Mouse (Mus musculus) left cerebral cortex, adult 8-10 months (tissue): Measurements from ENCODE around the gene Irak4. TPM values are rescaled to one million over a fixed set of nuclear protein-coding genes. Genes with fewer than 3 reads are reported as not detected.

Source experiments
- DNase-seq, 2 experiments: peaks; one replicate each; pipeline ENCODE4 v3.0.0; 2022; ENCODE audit warnings: low spot score in 2 of 2
- total RNA-seq, 4 experiments: library from RNA; stranded (reverse); gene quantifications; 2 replicates each; pipeline ENCODE4 v1.2.4; 2022

Gene Irak4
- total RNA-seq, 4 experiments from 2014 or later, result 2.2 to 2.8 (median 2.5) TPM

DNA sequence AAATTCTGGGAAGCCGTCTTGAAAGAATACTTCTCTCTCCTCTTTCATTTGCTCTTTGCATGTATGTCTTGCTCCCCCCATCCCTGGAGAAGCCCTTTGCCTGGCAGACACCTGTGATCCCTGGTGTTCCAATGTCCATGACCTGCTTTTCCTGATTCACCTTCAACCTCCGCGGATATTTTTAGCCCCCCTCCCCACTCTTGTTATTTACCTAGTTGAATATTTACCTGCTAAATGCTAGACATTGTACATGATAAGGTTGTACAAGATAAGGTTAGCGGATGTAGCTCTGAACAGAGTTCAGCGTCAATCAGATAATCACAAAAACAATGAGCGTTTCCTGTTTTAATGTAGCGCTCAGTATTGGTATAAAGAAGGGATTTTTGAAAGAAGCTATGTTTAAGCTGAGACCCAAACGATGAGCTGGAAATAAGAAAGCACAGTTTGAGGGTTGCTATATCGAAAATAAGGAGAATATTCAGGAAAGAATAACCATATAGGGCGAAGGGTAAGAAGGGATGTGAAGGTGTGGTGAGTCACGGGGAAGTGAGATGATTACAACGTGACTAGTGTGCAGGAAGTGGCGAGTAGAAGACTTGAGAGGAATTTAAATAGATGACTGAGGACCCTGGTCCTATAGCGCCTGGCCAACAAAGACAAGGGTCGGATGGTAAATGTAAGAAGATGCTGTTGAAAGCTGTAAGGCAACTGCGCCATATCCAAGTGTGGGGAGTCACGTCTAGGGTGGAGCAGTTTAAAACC lies 15.6 kb downstream of the Irak4 start:
- DNase-seq, result no peak

DNA sequence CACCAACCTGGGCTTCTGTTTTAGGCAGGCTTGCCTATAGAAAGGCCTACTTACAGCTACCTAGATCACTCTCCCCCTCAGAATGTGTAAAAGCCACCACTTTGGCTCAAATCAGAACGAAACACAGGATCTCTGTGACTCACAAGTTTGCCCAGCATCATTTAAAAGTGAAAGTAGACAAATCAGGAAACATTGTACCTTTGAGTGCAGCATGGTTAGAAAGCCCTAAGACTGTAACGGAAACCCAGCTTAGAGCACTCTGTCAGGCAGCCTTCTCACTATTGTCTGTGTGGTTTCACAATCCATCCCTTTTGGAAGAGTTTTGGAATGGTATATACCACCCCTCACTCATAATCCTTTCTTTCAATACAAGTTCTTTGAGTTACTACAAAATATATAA lies 21.5 kb downstream of the Irak4 start:
- DNase-seq, result no peak

DNA sequence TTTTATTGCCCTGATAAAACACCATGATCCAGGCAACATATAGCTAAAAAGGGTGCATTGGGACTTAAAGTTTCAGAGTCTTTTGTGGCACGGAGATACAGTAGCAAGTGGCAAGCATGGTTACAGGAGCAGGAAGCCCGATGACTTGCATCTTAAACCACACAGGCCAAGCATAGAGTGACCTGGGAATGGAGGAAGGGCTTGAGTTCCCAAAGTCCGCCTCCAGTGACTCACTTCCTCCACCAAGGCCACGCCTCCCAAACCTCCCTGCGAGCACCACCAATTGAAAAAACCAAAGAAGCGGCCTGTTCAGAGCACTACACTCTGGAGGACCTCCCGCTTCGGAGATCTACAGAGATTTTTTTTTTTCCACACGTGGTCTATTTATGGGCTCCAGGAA lies 22.4 kb downstream of the Irak4 start:
- DNase-seq, result no peak

DNA sequence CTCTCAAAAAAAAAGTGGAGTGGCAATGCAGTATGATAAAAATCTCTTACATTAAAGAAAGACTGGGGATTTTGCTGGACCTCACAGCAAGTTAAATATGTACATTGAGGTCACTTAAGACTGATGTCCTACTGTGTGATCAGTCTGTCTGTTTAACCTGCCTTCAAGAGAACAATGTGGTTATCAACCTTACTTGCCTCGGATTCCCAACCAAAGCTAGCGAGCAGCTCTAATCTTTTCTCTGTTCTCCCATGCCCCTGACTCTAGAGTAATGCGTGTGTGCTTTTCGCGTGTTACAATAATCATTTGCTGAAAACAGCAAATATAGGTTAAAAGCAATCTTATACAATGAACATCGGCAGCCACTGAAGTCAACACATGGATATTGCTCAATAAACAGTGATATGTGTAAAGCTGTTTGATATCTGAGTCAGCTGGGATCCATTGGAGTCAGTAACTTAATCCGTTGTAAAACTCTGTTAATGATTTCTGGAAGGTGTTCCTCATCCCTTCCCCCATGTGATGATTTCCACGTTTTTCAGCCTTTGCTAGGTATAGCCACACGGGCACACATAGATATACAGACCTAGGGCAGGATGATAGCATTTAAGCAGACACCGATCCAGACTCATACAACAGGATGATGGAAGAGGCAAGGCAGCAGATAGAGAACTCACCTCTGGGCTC lies 25.2 kb downstream of the Irak4 start:
- no peak for DNase-seq

DNA sequence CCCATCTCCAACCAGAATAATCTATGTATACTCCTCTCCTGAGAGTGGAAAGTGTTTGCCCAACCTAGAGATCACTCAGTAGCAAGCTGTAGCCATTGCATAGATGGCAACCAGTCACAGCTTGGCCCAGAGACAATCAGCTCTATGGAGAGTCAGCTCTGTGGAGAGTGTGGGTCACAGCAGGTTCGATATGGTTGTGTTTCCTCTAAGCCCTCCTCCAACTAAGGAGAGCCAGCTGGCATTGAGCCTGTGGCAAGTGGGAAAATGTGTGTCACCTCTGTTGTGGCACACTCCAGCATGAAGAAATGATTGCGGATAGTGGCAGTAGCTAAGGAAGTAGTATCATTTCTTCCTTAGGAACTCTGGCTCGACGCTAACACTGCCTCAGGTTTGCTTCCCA lies 28.1 kb downstream of the Irak4 start:
- no peak for DNase-seq

DNA sequence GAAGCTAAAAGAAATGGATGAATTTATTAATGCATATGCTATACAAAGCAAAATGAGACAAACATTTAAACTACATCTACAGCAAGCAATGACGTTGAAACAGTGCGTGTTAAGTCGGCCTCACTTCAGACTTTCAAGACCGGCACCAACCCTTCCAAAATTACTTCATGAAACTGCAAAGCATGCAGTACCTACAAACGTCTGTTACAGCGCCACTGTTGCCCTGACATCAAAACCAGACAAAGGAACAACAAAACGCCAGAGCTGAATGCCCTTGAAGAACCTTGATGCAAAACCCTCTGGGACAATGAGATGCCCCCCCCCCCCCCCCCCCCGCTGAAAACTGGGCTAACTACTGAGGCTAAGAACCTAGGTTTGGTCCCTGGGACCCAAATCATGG lies 29.3 kb downstream of the Irak4 start:
- DNase-seq, result no peak

DNA sequence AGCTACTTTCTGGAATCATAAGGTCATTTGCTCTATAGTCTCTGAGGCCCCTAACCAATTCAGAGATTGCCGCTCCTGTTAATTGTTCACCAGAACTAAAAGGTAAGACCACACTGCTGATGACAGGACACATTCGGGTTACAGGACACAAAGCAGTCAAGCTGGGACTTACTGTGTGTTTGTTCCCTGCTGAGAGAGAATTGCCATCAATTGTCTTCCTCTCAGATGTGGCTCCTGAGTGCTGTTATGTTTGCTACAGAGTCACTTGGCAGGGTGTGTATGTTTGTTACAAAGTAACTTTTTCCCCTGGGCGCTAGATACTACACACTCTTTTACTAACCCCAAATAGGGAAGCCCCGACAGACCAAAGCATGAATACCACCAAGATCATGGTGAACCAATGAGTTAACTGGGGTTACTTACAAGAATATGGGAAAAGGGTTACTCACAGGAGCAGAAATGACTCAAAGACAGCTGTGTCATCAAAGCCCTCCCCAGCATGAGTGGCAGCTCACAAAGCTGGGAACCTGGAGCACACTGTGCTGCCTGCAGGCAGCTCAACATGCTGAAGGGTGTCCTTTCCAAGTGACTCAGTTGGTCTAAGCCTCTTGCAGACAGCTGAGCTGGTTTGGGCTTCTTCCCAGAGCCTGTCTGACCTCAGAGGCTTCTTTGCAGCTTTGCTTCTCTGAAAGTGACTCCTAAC lies 31.3 kb downstream of the Irak4 start:
- no peak for DNase-seq

DNA sequence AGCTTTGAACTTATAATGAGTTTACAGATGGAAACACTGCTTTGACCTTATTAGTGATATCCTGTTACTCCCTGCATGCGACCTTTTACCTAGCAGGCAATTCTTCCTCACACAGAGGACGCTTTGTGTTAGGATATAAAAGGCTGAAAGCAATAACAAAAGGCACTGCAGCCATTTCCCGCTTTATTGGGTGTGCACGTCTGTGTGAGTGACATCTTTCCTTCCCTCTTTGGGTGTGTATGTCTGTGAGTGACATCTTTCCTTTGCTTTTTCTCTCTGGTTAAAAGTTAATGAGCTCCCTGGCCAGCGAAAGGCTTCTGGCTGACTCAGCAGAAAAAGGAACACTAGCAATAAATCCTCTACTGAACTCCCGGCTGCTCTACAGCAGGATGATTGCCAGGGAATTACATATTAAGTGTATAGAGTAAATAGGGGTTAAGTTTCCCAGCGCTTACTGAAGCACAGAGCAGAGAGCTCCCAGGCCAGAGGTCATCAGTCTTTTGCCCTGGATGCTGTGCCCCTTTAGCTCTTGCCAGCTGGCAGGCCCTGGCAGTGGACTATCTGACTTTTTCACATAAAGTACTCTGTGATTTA lies 38.7 kb downstream of the Irak4 start:
- DNase-seq, result no peak

DNA sequence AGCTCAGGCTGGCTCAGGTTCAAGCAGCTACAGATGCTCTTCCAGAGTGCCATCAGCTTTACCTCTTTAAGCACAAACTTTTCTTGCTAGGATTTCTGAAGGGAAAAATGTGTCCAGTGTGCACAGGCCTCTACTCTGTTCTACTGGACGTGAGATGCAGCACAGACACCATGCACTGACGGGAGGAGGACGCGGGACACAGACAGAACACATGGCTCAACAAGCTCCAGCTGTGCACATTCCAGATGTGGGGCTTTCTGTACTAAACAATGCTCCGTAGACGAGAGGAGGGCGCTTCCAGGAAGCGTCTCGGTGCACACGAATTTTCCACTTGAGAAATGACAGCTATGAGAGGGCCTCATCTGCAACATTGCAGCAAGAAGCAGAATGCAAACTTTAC lies 39.7 kb downstream of the Irak4 start:
- DNase-seq, result no peak

DNA sequence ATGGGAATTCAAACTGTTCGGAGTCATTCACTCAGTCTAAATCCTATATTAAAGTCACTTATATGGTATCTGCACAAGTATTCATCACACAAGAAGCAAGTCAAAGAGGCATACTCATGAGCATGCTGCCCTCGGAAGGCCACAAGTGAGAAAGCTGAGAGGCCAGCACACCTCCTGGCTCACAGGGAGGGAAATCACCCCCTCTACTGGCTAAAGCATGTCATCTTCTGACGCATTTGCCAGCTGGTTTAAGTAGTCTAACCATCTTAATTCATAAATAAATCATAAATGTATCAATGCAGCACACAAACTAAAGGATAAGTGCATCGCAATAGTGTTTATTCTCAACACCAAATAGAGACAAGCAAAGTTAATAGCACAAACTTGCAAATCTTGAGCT lies 41.3 kb downstream of the Irak4 start:
- DNase-seq, result no peak

DNA sequence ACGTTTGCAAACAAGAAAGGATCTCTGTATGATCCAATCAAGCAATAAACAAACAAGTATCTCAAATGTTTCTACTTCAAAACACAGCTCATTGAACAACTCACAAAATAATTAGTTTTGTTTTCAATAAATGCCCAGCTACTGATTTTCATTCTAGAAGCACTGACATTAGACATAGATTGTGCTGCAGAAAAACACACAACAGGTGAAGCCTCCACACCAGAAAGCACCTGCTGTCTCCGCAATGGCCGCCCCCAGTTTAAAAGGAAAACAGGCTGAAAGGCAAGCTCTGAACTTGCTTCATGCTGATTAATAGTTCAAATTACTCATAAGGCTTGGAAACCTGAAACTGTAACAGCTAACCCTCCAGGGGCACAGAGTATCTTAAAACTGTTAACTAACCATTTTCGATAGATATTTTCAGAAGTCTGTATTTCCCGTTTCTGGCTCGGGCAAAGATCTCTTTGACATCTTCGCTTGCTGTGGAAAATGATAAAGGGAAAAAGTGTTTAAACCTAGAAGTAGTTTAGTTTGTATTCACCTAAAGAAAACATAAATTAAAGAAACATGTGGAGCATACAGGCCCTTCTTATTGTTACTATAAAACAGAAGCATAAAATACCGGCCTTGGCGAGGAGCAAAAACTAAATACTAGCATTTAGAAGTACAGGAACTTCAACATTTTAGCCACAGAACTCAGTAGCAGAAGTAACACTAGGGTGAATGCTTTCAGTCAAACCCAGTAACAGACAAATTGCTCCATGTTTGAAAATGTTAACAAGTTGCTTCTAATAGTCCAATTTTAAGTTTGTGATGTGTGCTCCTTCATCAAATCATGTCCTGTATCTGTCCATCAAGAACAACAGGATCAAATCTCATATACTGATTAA lies 44.6 kb downstream of the Irak4 start:
- DNase-seq, result no peak

DNA sequence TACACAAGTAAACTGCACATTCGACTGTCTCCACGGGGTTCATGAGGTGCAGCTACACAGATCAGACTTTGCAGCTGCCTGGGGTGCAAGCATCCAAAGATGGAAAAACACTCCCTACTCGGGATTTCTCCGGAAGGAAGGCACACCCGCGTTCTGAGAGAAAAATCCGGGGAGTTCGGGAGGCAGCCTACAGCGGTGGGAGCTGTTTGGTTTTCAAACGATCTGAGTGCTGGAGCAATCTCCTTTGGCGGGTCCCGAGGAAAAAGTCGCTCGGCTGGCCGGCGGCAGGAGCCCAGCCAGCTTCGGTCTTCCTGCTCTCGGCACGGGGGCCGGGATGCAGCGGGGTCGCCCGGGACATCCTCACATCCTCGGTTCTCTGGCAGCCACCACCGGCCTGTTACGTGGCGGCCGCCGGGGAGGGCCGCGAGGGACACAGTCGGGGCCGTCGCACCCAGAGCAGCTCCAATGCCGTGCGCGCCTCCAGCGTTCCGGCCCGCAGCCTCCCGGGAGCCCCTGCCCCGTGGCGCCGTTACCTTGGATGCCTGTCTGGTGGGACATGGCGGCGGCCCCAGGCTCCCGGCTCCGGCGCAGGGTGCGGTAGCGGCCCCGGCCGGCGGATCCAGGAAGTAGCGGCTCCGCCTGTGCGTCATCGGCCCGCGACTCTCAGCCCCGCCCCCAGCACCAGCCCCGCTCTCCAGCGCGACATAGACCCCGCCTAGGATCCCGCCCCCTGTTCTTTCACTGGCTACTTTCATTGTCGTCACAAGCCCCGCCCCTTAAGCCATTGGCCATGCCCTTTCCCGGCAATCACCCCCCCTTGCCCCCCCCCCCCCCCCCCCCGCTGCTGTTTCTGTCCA lies 46.0 kb downstream of the Irak4 start, which contains the start of gene Twf1:
Gene Twf1 (minus strand): TSS at position 671 of the 857 bp plus-strand sequence.
- DNase-seq, result peak; percentile 90 to 96

DNA sequence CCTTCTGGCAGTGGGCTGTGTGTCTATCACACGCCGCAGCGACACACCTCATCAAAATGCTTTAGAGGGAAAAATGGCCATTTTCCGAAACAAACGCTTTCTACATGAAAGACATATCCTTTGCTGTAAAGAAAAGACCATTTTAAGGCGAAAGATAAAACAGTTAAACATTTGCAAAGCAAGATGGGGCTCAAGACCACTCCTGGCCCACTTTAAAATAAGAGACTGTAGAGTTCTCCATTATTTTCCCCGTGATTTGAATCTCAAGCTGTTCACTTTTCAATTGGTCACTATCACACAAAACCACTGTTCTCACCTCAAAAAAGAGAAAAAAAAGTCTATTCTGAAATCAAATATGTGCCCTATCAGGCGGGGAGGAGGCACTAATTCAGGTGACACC lies 46.6 kb downstream of the Irak4 start:
- DNase-seq, result no peak

DNA sequence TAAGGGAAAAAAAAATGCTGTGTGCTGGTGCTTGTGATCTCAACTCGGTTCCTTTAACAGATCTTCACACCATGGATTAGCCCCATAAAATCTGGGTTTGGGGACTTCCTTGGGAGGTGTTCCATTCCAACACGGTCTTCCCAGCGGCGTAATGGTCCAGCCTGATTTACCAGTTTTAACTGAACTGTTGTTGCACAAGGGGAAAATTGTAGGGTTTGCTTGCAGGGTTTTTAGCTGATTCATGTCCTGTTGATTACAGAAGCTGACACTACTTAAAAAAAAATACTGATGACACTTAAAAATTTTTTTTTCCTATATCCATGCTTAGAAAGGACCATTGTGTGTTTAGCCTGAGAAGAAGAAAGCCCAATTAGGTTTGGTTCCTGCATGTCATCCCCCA lies 47.9 kb downstream of the Irak4 start:
- DNase-seq, result no peak

DNA sequence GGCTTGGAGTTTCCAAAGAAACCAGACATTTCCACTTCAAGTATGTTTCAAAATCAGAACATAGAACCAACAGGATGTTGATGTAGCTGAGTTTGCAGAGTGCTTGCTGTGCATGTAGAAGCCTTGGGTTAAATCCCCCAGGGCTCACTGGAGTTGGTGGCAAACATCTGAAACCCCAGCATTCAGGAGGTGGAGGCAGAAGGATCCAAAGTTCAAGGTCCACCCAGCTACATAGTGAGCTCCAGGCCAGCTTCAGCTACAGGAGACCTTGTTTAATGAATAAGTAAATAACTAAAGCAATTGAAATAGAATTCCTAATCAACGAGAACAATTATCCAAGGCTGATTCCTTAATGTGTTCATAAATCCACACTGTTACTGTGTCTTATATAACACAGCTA lies 50.1 kb downstream of the Irak4 start:
- no peak for DNase-seq

DNA sequence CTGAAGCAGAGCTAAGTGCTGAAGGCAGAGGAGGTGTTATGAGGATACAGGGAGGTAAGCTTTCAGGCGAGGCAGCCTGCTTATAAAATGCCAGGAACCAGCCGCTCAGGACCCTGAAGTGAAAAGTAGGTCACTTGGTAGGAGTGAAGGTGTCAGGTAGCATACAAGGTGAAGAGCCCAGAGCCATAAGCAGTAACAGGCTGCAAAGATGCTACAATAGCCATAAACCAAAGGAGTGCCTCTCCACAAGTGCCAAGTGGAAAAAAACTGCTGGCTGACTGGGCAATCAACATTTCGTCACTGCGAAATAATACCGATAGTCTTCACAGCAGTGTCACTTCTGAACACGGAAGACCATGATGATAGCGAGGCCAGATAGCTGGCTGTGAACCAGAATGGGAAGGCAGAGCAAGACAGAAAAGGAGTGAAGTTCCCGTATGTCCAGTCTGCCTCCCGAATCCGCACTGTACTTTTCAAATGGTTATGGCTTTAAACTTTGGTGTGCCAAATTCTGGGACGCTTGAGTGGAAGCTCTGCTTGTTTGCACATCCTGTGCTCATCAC lies 56.8 kb downstream of the Irak4 start:
- no peak for DNase-seq

DNA sequence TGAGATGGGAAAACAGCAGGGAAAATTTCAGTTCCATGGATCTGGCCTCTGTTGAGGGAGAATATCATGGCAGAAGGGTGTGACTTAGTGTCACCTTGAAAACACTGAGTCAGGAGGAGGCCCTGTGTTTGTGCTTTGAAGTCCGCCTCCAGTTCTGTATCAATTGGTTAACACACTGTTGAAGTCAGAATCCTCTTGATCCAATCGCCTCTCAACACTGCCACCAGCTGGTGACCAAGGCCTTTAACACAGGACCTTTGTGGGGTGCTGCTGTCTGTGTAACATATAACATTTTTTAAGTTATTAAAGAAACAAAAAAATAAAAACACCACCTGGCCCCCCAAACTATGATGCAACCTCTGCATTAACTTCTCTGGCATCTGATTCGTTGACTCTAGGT lies 57.9 kb downstream of the Irak4 start:
- DNase-seq, result no peak

DNA sequence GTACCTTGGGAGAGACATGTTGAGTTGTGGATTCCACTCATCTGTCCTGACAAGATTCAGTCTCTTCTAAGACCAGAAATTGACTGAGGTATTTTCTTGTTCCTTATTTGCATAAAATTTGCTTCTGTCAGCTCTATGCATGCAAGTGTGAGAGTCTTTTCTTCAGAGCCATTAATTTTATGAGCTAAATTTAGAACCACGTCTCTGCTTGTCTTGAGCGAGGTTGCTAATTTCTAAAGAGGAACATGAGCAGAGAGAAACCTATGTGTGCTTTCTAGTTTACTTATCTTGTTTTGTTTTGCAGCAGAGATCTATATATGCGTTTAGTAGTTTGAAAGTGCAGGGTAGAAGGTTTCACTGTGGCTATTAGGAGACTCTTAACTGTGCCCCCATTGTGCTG lies 59.0 kb downstream of the Irak4 start:
- no peak for DNase-seq

DNA sequence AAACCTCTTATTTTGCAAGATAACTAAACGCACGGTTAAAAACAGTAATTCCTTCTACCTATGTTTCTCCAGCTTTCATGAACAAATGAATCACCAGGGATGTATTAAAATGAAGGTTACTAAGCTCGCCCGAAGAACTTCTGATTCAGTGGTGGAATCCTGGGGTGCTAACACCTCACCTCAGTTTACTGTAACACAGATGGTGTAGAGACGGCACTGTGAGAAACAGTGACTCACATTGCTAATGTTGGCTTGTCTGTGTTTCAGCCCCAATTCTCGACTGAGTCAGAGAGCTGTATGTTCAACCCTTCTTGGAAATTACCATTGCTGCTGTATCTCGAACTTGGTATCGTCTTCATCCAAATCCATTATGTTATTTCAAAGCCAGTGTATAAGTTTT lies 64.3 kb downstream of the Irak4 start:
- DNase-seq, result peak in 1 of 2 experiments; percentile 51

DNA sequence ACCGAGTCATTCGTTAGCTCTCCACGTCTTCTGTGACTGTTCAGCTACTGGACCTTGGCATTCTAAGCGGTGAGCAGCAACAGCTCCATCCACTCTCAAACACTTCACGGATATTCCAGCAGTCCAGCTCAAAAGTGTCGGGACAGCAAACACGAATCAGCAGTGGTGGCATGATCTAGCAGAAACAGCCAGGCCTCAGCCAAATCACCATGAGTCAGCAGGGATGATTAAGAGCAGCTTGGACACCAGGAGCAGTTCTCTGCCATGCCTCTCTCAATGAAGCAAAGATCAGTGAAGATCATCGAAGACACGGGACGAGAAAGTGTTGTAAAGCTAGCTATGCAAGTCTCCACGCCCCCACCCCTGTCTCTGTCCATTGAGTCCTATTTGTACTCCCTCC lies 72.6 kb downstream of the Irak4 start:
- DNase-seq, result no peak
